Mouse (Mus musculus) limb, embryonic 15.5 days (tissue): ENCODE data around the gene Slfn4. TPM values are rescaled to one million over a fixed set of nuclear protein-coding genes. Genes with fewer than 3 reads are reported as not detected.
"Not testable (repeated sequence)": the region's sequence is repeated elsewhere in the genome, so short reads cannot be mapped to it uniquely, and the experiment has no call there.

Source experiments
- ATAC-seq: fragments of 200-750 bp; cut with Nextera tagmentation; 2 replicates; pipeline ENCODE4 v1.8.0; 2017; ENCODE audit warnings: low read depth, moderate TSS enrichment; ENCODE audit not compliant: insufficient number of reproducible peaks, low FRiP score, low TSS enrichment
- H3K27ac ChIP-seq: fragments of 300-500 bp; sonication (generic); 2 replicates; pipeline ENCODE4 v1.5.1; 2015; ENCODE audit warnings: moderate library complexity, mild to moderate bottlenecking, inconsistent platforms
- H3K27me3 ChIP-seq: fragments of 300-500 bp; sonication (generic); 2 replicates; pipeline ENCODE4 v1.6.1; 2015; ENCODE audit warnings: inconsistent platforms
- H3K36me3 ChIP-seq: fragments of 300-500 bp; sonication (generic); 2 replicates; pipeline ENCODE4 v1.6.1; 2015; ENCODE audit warnings: inconsistent platforms
- H3K4me1 ChIP-seq: fragments of 300-500 bp; sonication (generic); 2 replicates; pipeline ENCODE4 v1.6.1; 2015; ENCODE audit warnings: inconsistent platforms
- H3K4me2 ChIP-seq: fragments of 300-500 bp; sonication (generic); 2 replicates; pipeline ENCODE4 v1.6.1; 2015; ENCODE audit warnings: mild to moderate bottlenecking, inconsistent platforms
- H3K4me3 ChIP-seq: fragments of 300-500 bp; sonication (generic); 2 replicates; pipeline ENCODE4 v1.5.1; 2015; ENCODE audit warnings: mild to moderate bottlenecking, inconsistent platforms
- H3K9ac ChIP-seq: fragments of 300-500 bp; sonication (generic); 2 replicates; pipeline ENCODE4 v1.6.1; 2015; ENCODE audit warnings: inconsistent platforms
- H3K9me3 ChIP-seq: fragments of 300-500 bp; sonication (generic); 2 replicates; pipeline ENCODE4 v1.6.1; 2016; ENCODE audit warnings: inconsistent platforms
- WGBS: fragments of 180-500 bp; shearing (Covaris S2); methylation state at CpG from one replicate; pipeline ENCODE4 v1.1.7; 2015; 5-methylcytosine and 5-hydroxymethylcytosine counted together
- polyA plus RNA-seq: library from polyadenylated mRNA; unstranded; fragments of >200 nt; fragmentation: Nextera tagmentation; extraction: Ambion mirVana; gene quantifications from 2 replicates; pipeline ENCODE4 v1.2.1, GENCODE M21; 2015

Slfn4 gene
- polyA plus RNA-seq, 1 experiment from 2014 or later = 0.31 TPM

- Histone ChIP-seq H3K9me3 (no peaks in the 10 kb centered on the region), H3K4me1 (no peaks in the 10 kb centered on the region), H3K4me3 (no peak overlapping the region), H3K4me2 (no peak overlapping the region), H3K27me3 (no peaks in the 10 kb centered on the region), H3K27ac (no peak overlapping the region), H3K9ac (no peak overlapping the region), H3K36me3 (no peaks in the 10 kb centered on the region)
- no peak for ATAC-seq
- 64% methylated on average over 3 of the region's 3 CpGs for WGBS
Observed at GRCm38 (mm10) chr11:83224750-83225149, 49.8 kb downstream of the Slfn4 start.

GRCm38 (mm10) chr11:83225371-83225960 lies 50.5 kb downstream of the Slfn4 start:
- Histone ChIP-seq H3K9me3 (no peaks in the 10 kb centered on the region), H3K4me1 (no peaks in the 10 kb centered on the region), H3K4me2 (no peak overlapping the region), H3K9ac (no peak overlapping the region), H3K4me3 (no peak overlapping the region), H3K27me3 (no peaks in the 10 kb centered on the region), H3K36me3 (no peaks in the 10 kb centered on the region), H3K27ac (no peak overlapping the region)
- ATAC-seq = no peak
- 87% methylated on average over 9 of the region's 9 CpGs for WGBS

- Histone ChIP-seq H3K27ac (no peak overlapping the region), H3K9ac (no peak overlapping the region), H3K36me3 (no peaks in the 10 kb centered on the region), H3K27me3 (no peaks in the 10 kb centered on the region), H3K4me2 (no peak overlapping the region), H3K9me3 (no peaks in the 10 kb centered on the region), H3K4me3 (no peak overlapping the region), H3K4me1 (no peaks in the 10 kb centered on the region)
- no peak for ATAC-seq
- 78% methylated on average over 7 of the region's 7 CpGs for WGBS
Observed at GRCm38 (mm10) chr11:83227926-83228723, 53.1 kb downstream of the Slfn4 start.

GRCm38 (mm10) chr11:83230966-83231365 lies 56.0 kb downstream of the Slfn4 start:
- 65% methylated on average over 3 of the region's 3 CpGs for WGBS
- H3K4me3 ChIP-seq = no peak overlapping the region
- H3K4me2 ChIP-seq = no peak overlapping the region

GRCm38 (mm10) chr11:83233621-83234020 lies 58.6 kb downstream of the Slfn4 start:
- not testable (repeated sequence) for H3K4me1 ChIP-seq, H3K9me3 ChIP-seq, H3K9ac ChIP-seq, H3K4me3 ChIP-seq, H3K27ac ChIP-seq, H3K27me3 ChIP-seq, ATAC-seq, H3K36me3 ChIP-seq, H3K4me2 ChIP-seq
- 42% methylated on average over 5 of the region's 5 CpGs for WGBS

More at GRCm38 (mm10) chr11:83230966-83231365, 56.0 kb downstream of the Slfn4 start:
- Histone ChIP-seq H3K27me3 (no peaks in the 10 kb centered on the region), H3K9me3 (no peaks in the 10 kb centered on the region), H3K4me1 (no peaks in the 10 kb centered on the region), H3K36me3 (no peaks in the 10 kb centered on the region), H3K27ac (no peak overlapping the region), H3K9ac (no peak overlapping the region)
- no peak for ATAC-seq

- H3K27me3 ChIP-seq, H3K4me2 ChIP-seq, H3K4me1 ChIP-seq, H3K27ac ChIP-seq, H3K4me3 ChIP-seq, ATAC-seq, H3K9me3 ChIP-seq, H3K9ac ChIP-seq, H3K36me3 ChIP-seq: not testable (repeated sequence)
- 78% methylated on average over 9 of the region's 9 CpGs for WGBS
Observed at GRCm38 (mm10) chr11:83237390-83237789, 62.4 kb downstream of the Slfn4 start.

- Histone ChIP-seq H3K9ac (no peak overlapping the region), H3K4me3 (no peak overlapping the region), H3K9me3 (no peaks in the 10 kb centered on the region), H3K4me2 (no peak overlapping the region), H3K27ac (no peak overlapping the region), H3K36me3 (no peaks in the 10 kb centered on the region), H3K4me1 (no peaks in the 10 kb centered on the region), H3K27me3 (no peaks in the 10 kb centered on the region)
- no peak for ATAC-seq
- WGBS = 80% methylated on average over 2 of the region's 2 CpGs
Observed at GRCm38 (mm10) chr11:83238389-83238788, 63.4 kb downstream of the Slfn4 start.

- Histone ChIP-seq H3K4me1 (no peaks in the 10 kb centered on the region), H3K9me3 (no peaks in the 10 kb centered on the region), H3K4me2 (no peak overlapping the region), H3K27ac (no peak overlapping the region), H3K4me3 (no peak overlapping the region), H3K27me3 (no peaks in the 10 kb centered on the region), H3K9ac (no peak overlapping the region), H3K36me3 (no peaks in the 10 kb centered on the region)
- 30% methylated on average over 2 of the region's 2 CpGs for WGBS
- ATAC-seq = no peak
Observed at GRCm38 (mm10) chr11:83239811-83240210, 64.8 kb downstream of the Slfn4 start.

Other genes starting within 250 kb of the Slfn4 start
- gene Slfn5, start 223.8 kb upstream of the Slfn4 start, polyA plus RNA-seq = 3.1 and 3.4 TPM in 2 replicates
- gene Slfn9, start 183.4 kb upstream of the Slfn4 start, polyA plus RNA-seq = 15.0 and 18.5 TPM in 2 replicates
- gene Slfn8, start 154.4 kb upstream of the Slfn4 start, polyA plus RNA-seq = 0.68 and 0.87 TPM in 2 replicates
- 5.0 and 6.3 TPM in 2 replicates for gene Slfn2, start 110.1 kb upstream of the Slfn4 start, polyA plus RNA-seq
- 0.41 and 0.45 TPM in 2 replicates for gene Slfn1, start 58.3 kb upstream of the Slfn4 start, polyA plus RNA-seq
- 0.93 and 1.0 TPM in 2 replicates for gene Slfn3, start 16.1 kb downstream of the Slfn4 start, polyA plus RNA-seq
- 0.10 and 0.18 TPM in 2 replicates for gene Slfn14, start 111.5 kb downstream of the Slfn4 start, polyA plus RNA-seq
- gene Ap2b1, start 123.8 kb downstream of the Slfn4 start, polyA plus RNA-seq = 47.8 and 48.9 TPM in 2 replicates
- 13.2 and 14.1 TPM in 2 replicates for gene Pex12, start 127.4 kb downstream of the Slfn4 start, polyA plus RNA-seq
- gene Rasl10b, start 234.0 kb downstream of the Slfn4 start, polyA plus RNA-seq = 2.3 and 2.8 TPM in 2 replicates